Mouse (Mus musculus) left cerebral cortex, postnatal 36 days (tissue): ENCODE data around the gene Fam214a. TPM values are rescaled to one million over a fixed set of nuclear protein-coding genes. Genes with fewer than 3 reads are reported as not detected.

Experiments
- DNase-seq, 2 experiments: peaks; one replicate each; pipeline ENCODE4 v3.0.0; 2021 to 2022; ENCODE audit warnings: low spot score in 2 of 2, mixed read lengths in 1 of 2
- intact Hi-C: fragments of 180-260 bp; cut with DNase I; formaldehyde crosslinking; loops from one replicate; pipeline ENCODE4 v1.15.1; 2025
- total RNA-seq, 2 experiments: library from RNA; stranded (reverse); gene quantifications; 2 replicates each; pipeline ENCODE4 v1.2.3; 2021

Gene Fam214a
- total RNA-seq, 2 experiments from 2014 or later: 33.1 to 41.7 TPM

- intact Hi-C loops: no loop called here
- DNase-seq: no peak
These were observed 5.8 kb upstream of the Fam214a start for GRCm38 (mm10) chr9:74946713-74947402.

- no peak for DNase-seq
- intact Hi-C loops: loop anchor here (5.0 kb wide), 1 partner anchor 44 kb away; no protein-coding TSS in a partner anchor
These were observed 1.2 kb upstream of the Fam214a start for GRCm38 (mm10) chr9:74951491-74951890.

- intact Hi-C loops: loop anchor here (2.0 to 5.0 kb wide), 2 partner anchors 25 to 45 kb away; no protein-coding TSS in a partner anchor
- no peak for DNase-seq
These were observed 578 bp upstream of the Fam214a start for GRCm38 (mm10) chr9:74952106-74952505.

GRCm38 (mm10) chr9:74953265-74953958 is 728 bp downstream of the Fam214a start:
- DNase-seq: peak in 1 of 2 experiments; percentile 49
- intact Hi-C loops: loop anchor here (2.0 to 5.0 kb wide), 2 partner anchors 23 to 46 kb away; no protein-coding TSS in a partner anchor

GRCm38 (mm10) chr9:74953959-74954279 is 1.2 kb downstream of the Fam214a start:
- intact Hi-C loops: loop anchor here (2.0 to 5.0 kb wide), 2 partner anchors 23 to 47 kb away; no protein-coding TSS in a partner anchor
- no peak for DNase-seq

GRCm38 (mm10) chr9:74954387-74954786 is 1.7 kb downstream of the Fam214a start:
- intact Hi-C loops: loop anchor here (5.0 kb wide), 1 partner anchor 47 kb away; no protein-coding TSS in a partner anchor
- no peak for DNase-seq

- intact Hi-C loops: no loop called here
- DNase-seq: no peak
These were observed 7.9 kb downstream of the Fam214a start for GRCm38 (mm10) chr9:74960630-74961029.

- no peak for DNase-seq
- intact Hi-C loops: no loop called here
These were observed 8.4 kb downstream of the Fam214a start for GRCm38 (mm10) chr9:74961073-74961575.

GRCm38 (mm10) chr9:74963953-74964352 is 11.3 kb downstream of the Fam214a start:
- intact Hi-C loops: no loop called here
- no peak for DNase-seq

- intact Hi-C loops: no loop called here
- no peak for DNase-seq
These were observed 12.2 kb downstream of the Fam214a start for GRCm38 (mm10) chr9:74964866-74965384.

- intact Hi-C loops: no loop called here
These were observed 13.5 kb downstream of the Fam214a start for GRCm38 (mm10) chr9:74966200-74966599.

GRCm38 (mm10) chr9:74968647-74969428 is 16.2 kb downstream of the Fam214a start:
- intact Hi-C loops: no loop called here
- DNase-seq: no peak

More at GRCm38 (mm10) chr9:74966200-74966599, 13.5 kb downstream of the Fam214a start:
- DNase-seq: no peak

- no peak for DNase-seq
- intact Hi-C loops: no loop called here
These were observed 17.9 kb downstream of the Fam214a start for GRCm38 (mm10) chr9:74970591-74970990.

- DNase-seq: no peak
- intact Hi-C loops: no loop called here
These were observed 18.7 kb downstream of the Fam214a start for GRCm38 (mm10) chr9:74971191-74971976.

- no peak for DNase-seq
- intact Hi-C loops: no loop called here
These were observed 20.1 kb downstream of the Fam214a start for GRCm38 (mm10) chr9:74972736-74973135.

GRCm38 (mm10) chr9:74973154-74973553 is 20.5 kb downstream of the Fam214a start:
- DNase-seq: no peak
- intact Hi-C loops: no loop called here

- intact Hi-C loops: no loop called here
- no peak for DNase-seq
These were observed 22.1 kb downstream of the Fam214a start for GRCm38 (mm10) chr9:74974758-74975157.

GRCm38 (mm10) chr9:74975416-74975815 is 22.7 kb downstream of the Fam214a start:
- DNase-seq: no peak
- intact Hi-C loops: no loop called here
